Mouse (Mus musculus): ENCODE measurements around the gene AU041133. TPM values are rescaled to one million over a fixed set of nuclear protein-coding genes. Genes with fewer than 3 reads are reported as not detected.

Gene AU041133
- polyA plus RNA-seq, 1 experiment from 2014 or later, result 6.3 TPM

Other genes starting within 250 kb of the AU041133 start
- 6.4 and 6.8 TPM in 2 replicates for gene Zfp781, start 197.5 kb upstream of the AU041133 start, polyA plus RNA-seq (2016; fragmentation: Nextera tagmentation; extraction: Ambion mirVana)
- 16.5 and 18.3 TPM in 2 replicates for gene Zfp873, start 79.9 kb upstream of the AU041133 start, polyA plus RNA-seq (2016; fragmentation: Nextera tagmentation; extraction: Ambion mirVana)
- gene BC024063, start 44.7 kb upstream of the AU041133 start, polyA plus RNA-seq (2016; fragmentation: Nextera tagmentation; extraction: Ambion mirVana), result 6.4 and 7.0 TPM in 2 replicates
- 16.4 and 18.4 TPM in 2 replicates for gene Zfp938, start 113.3 kb downstream of the AU041133 start, polyA plus RNA-seq (2016; fragmentation: Nextera tagmentation; extraction: Ambion mirVana)
- gene 4932415D10Rik, start 188.6 kb downstream of the AU041133 start, polyA plus RNA-seq (2016; fragmentation: Nextera tagmentation; extraction: Ambion mirVana), result not detected in 2 replicates
- 14.8 and 17.3 TPM in 2 replicates for gene Gm4924, start 226.2 kb downstream of the AU041133 start, polyA plus RNA-seq (2016; fragmentation: Nextera tagmentation; extraction: Ambion mirVana)